Mouse (Mus musculus) small intestine, adult 2 months (tissue): Measurements from ENCODE around the gene Tmem150c. TPM values are rescaled to one million over a fixed set of nuclear protein-coding genes. Genes with fewer than 3 reads are reported as not detected.
A peak's percentile ranks its signal among the peaks of the same experiment; 100 is the strongest.

Experiments
- H3K27ac ChIP-seq: fragments of 200-500 bp; 2 replicates; pipeline ENCODE4 v1.5.1; 2012; ENCODE audit warnings: low read depth, low read length, control low read depth, inconsistent platforms; ENCODE audit not compliant: insufficient read depth
- H3K27me3 ChIP-seq: fragments of 200-500 bp; 2 replicates; pipeline ENCODE4 v1.6.1; 2012; ENCODE audit warnings: mild to moderate bottlenecking, moderate library complexity, low read length, inconsistent platforms; ENCODE audit not compliant: control insufficient read depth, insufficient read depth
- H3K36me3 ChIP-seq: fragments of 200-500 bp; 2 replicates; pipeline ENCODE4 v1.6.1; 2012; ENCODE audit warnings: mild to moderate bottlenecking, low read length, control low read depth, inconsistent platforms; ENCODE audit not compliant: control insufficient read depth, insufficient read depth
- H3K4me1 ChIP-seq: fragments of 200-500 bp; 2 replicates; pipeline ENCODE4 v1.6.1; 2012; ENCODE audit warnings: low read length, inconsistent platforms, mixed read lengths; ENCODE audit not compliant: control insufficient read depth, insufficient read depth, insufficient read length
- H3K4me3 ChIP-seq: fragments of 200-500 bp; 2 replicates; pipeline ENCODE4 v1.5.1; 2012; ENCODE audit warnings: low read depth, mild to moderate bottlenecking, control low read depth, inconsistent platforms, low read length, moderate library complexity
- CTCF ChIP-seq: fragments of 200-500 bp; IDR thresholded peaks from 2 replicates; pipeline ENCODE4 v1.5.1; 2012; ENCODE audit warnings: low read depth, mild to moderate bottlenecking, control low read depth, inconsistent platforms, low read length, moderate library complexity, mixed read lengths; ENCODE audit not compliant: insufficient replicate concordance, insufficient read length; ENCODE audit errors: extremely low read depth
- POLR2A ChIP-seq: fragments of 200-500 bp; IDR thresholded peaks from 2 replicates; pipeline ENCODE4 v1.6.1; 2012; ENCODE audit warnings: low read depth, mild to moderate bottlenecking, control low read depth, inconsistent platforms, low read length, moderate library complexity
- WGBS: fragments of 180-500 bp; shearing (Covaris S2); methylation state at CpG from one replicate; pipeline ENCODE4 v1.1.7; 2018; 5-methylcytosine and 5-hydroxymethylcytosine counted together
- polyA plus RNA-seq: library from polyadenylated mRNA; depleted of rRNA; stranded (reverse); fragments of >200 nt; gene quantifications from 2 replicates; pipeline ENCODE4 v1.2.3, GENCODE M21; 2012

Tmem150c gene
- polyA plus RNA-seq, 1 experiment = 0.04 TPM

GRCm38 (mm10) chr5:100172104-100172503 lies 12.5 kb upstream of the Tmem150c start:
- Histone ChIP-seq H3K4me1 (no peaks in the 10 kb centered on the region), H3K4me3 (no peak overlapping the region), H3K27me3 (no peaks in the 10 kb centered on the region; the same call in 1 of the 2 replicates), H3K36me3 (no peaks in the 10 kb centered on the region), H3K27ac (no peak overlapping the region)
- WGBS = 73% methylated on average over 4 of the region's 4 CpGs
- TF ChIP-seq POLR2A (no peak), CTCF (no peak)

- Histone ChIP-seq H3K27me3 (peaks cover 4% of the 10 kb centered on the region; the same call in 1 of the 2 replicates), H3K27ac (no peak overlapping the region), H3K4me1 (no peaks in the 10 kb centered on the region), H3K4me3 (no peak overlapping the region), H3K36me3 (no peaks in the 10 kb centered on the region)
- TF ChIP-seq POLR2A (no peak), CTCF (peak; percentile 62; the same call in 1 of the 2 replicates)
- WGBS = 50% methylated on average over 14 of the region's 14 CpGs
Measured at GRCm38 (mm10) chr5:100166591-100167491, 7.2 kb upstream of the Tmem150c start.

DNA sequence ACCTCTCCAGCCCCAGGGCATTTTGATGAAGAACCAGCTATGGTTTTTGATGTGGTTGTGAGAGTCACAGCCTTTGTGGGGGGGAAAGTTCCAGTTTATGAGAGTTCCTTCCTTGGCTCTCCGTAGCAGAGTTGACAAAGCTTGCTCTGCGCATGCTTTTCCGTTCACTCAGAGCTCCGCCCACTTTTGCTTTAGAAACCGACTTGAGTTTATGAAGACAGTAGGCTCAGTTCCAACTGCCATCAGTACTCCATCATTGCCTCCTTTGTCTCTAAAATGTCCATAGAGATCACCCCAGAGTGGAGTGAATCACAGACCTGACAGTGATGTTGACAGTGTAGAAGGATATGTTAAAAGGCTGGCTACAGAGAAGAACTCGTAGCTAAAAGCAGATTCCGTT lies 3.8 kb upstream of the Tmem150c start:
- Histone ChIP-seq H3K27ac (no peak overlapping the region), H3K27me3 (peaks cover 21% of the 10 kb centered on the region), H3K4me1 (no peaks in the 10 kb centered on the region; the same call in 1 of the 2 replicates), H3K4me3 (no peak overlapping the region), H3K36me3 (no peaks in the 10 kb centered on the region)
- 47% methylated on average over 7 of the region's 7 CpGs for WGBS
- TF ChIP-seq POLR2A = no peak
- no peak for TF ChIP-seq CTCF

- no peak for TF ChIP-seq CTCF
- no peak for TF ChIP-seq POLR2A
- H3K27ac ChIP-seq = no peak overlapping the region
- 45% methylated on average over 3 of the region's 3 CpGs for WGBS
- no peaks in the 10 kb centered on the region; the same call in 1 of the 2 replicates for H3K4me1 ChIP-seq
- H3K36me3 ChIP-seq = no peaks in the 10 kb centered on the region
- H3K4me3 ChIP-seq = no peak overlapping the region
- peaks cover 27% of the 10 kb centered on the region for H3K27me3 ChIP-seq
Measured at GRCm38 (mm10) chr5:100162857-100163256, 3.2 kb upstream of the Tmem150c start.

DNA sequence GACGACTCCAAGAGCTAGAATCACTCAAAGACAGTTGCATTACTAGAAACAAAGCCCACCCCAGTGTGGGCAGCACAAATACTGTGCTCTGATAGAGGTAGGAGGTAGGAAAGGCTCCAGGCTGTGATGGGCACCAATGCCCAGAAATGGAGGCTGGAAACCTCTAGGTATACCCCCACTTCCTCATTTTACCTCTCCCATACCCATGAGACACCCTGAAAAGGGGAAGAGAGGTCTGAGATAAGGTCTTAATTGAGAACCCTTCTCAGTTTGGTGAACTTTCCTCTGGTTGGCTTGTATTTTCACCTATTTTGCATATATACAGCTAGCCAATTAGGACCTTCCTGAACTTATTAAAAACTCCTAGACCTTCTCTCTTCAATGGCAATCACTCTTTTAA lies 2.4 kb upstream of the Tmem150c start:
- peaks cover 30% of the 10 kb centered on the region for H3K27me3 ChIP-seq
- H3K4me1 ChIP-seq = no peaks in the 10 kb centered on the region; the same call in 1 of the 2 replicates
- TF ChIP-seq POLR2A = no peak
- TF ChIP-seq CTCF = no peak
- WGBS = 79% methylated on average over 1 of the region's 1 CpGs
- H3K4me3 ChIP-seq = no peak overlapping the region
- no peak overlapping the region for H3K27ac ChIP-seq
- no peaks in the 10 kb centered on the region for H3K36me3 ChIP-seq

DNA sequence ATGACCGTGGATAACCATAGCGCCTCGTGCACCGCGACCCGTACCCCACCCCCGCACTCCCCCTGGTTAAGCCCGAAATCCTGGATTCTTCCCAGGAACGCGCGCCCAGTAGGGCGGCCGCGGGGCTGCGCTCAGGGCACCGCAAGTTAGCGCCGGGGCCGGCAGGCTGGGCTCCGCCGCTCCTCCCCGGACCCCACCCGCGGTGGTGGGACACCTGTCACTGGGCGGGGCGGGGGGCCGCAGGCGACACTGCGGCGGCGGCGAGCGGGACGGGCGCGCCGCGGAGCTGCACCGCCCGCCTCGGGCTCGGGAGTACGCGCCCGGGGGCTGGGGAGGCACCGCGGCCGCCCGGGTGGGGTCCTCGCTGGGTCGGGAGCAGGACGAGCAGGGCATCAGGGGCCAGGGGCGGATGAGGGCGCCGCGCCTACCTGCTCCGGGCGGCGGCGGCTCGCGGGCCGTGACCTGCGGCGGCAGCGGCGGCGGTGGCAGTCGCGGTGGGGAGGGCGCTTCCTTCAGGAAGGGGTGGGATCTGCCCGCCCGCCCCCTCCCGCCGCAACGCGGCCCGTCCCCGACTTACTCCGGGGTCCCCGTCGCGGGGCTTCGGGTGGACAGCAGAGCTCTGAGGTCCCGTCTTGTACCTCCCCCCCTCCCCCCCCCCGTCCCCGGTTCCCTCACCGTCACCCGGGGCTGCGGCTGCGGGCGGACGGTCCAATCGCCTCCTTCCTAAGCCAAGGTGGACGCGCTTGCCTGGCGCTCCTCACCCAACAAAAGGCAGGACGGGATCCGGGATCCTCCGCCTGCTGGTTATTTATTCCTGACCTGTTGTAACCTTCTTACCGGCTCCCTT lies 594 bp downstream of the Tmem150c start:
- under 1% methylated on average over 78 of the region's 101 CpGs for WGBS
- TF ChIP-seq CTCF (no peak), POLR2A (no peak)

GRCm38 (mm10) chr5:100158301-100158700 lies 1.3 kb downstream of the Tmem150c start:
- H3K27me3 ChIP-seq = peaks cover 34% of the 10 kb centered on the region
- 25% methylated on average over 13 of the region's 13 CpGs for WGBS

More for the DNA sequence above, 594 bp downstream of the Tmem150c start:
- no peak overlapping the region for H3K27ac ChIP-seq
- H3K4me1 ChIP-seq = no peaks in the 10 kb centered on the region; the same call in 1 of the 2 replicates
- peaks cover 35% of the 10 kb centered on the region for H3K27me3 ChIP-seq
- H3K4me3 ChIP-seq = peak overlapping the region; percentile 67
- no peaks in the 10 kb centered on the region for H3K36me3 ChIP-seq

More at GRCm38 (mm10) chr5:100158301-100158700, 1.3 kb downstream of the Tmem150c start:
- H3K4me1 ChIP-seq = no peaks in the 10 kb centered on the region; the same call in 1 of the 2 replicates
- no peaks in the 10 kb centered on the region for H3K36me3 ChIP-seq
- H3K4me3 ChIP-seq = no peak overlapping the region; the same call in 1 of the 2 replicates
- TF ChIP-seq POLR2A (no peak), CTCF (no peak)
- no peak overlapping the region for H3K27ac ChIP-seq
